Mouse (Mus musculus): ENCODE results near the gene Gmds. TPM values are rescaled to one million over a fixed set of nuclear protein-coding genes. Genes with fewer than 3 reads are reported as not detected.

Gene Gmds
- total RNA-seq, 2 experiments from 2014 or later, result 5.2 to 6.6 TPM

GRCm38 (mm10) chr13:32158240-32158639 lies 180.3 kb downstream of the Gmds start:
- DNase-seq, result no peak

- DNase-seq, result no peak
Measured at GRCm38 (mm10) chr13:32145916-32146315, 192.6 kb downstream of the Gmds start.

- no peak for DNase-seq
Measured at GRCm38 (mm10) chr13:32145179-32145578, 193.4 kb downstream of the Gmds start.

GRCm38 (mm10) chr13:32143651-32144050 lies 194.9 kb downstream of the Gmds start:
- no peak for DNase-seq

GRCm38 (mm10) chr13:32134663-32135273 lies 203.8 kb downstream of the Gmds start:
- DNase-seq, result no peak

- no peak for DNase-seq
Measured at GRCm38 (mm10) chr13:32129970-32130369, 208.6 kb downstream of the Gmds start.

- DNase-seq, result no peak
Measured at GRCm38 (mm10) chr13:32118386-32118785, 220.2 kb downstream of the Gmds start.

- DNase-seq, result no peak
Measured at GRCm38 (mm10) chr13:32115468-32115867, 223.1 kb downstream of the Gmds start.

GRCm38 (mm10) chr13:32113875-32114274 lies 224.7 kb downstream of the Gmds start:
- no peak for DNase-seq

GRCm38 (mm10) chr13:32088303-32088977 lies 250.1 kb downstream of the Gmds start:
- no peak for DNase-seq

- no peak for DNase-seq
Measured at GRCm38 (mm10) chr13:32080520-32081249, 257.9 kb downstream of the Gmds start.

GRCm38 (mm10) chr13:32073630-32074029 lies 264.9 kb downstream of the Gmds start:
- DNase-seq, result no peak

GRCm38 (mm10) chr13:32055321-32055720 lies 283.2 kb downstream of the Gmds start:
- no peak for DNase-seq

GRCm38 (mm10) chr13:32053587-32053986 lies 285.0 kb downstream of the Gmds start:
- DNase-seq, result no peak

GRCm38 (mm10) chr13:32047980-32048959 lies 290.3 kb downstream of the Gmds start:
- DNase-seq, result no peak

- no peak for DNase-seq
Measured at GRCm38 (mm10) chr13:32046961-32047360, 291.6 kb downstream of the Gmds start.

GRCm38 (mm10) chr13:32042748-32043147 lies 295.8 kb downstream of the Gmds start:
- DNase-seq, result no peak

GRCm38 (mm10) chr13:32040822-32041221 lies 297.7 kb downstream of the Gmds start:
- DNase-seq, result no peak

GRCm38 (mm10) chr13:32036902-32037301 lies 301.6 kb downstream of the Gmds start:
- DNase-seq, result no peak

- no peak for DNase-seq
Measured at GRCm38 (mm10) chr13:32034799-32035448, 303.6 kb downstream of the Gmds start.

GRCm38 (mm10) chr13:32034139-32034538 lies 304.4 kb downstream of the Gmds start:
- no peak for DNase-seq

Data from gastrocnemius, postnatal 10 days (tissue).